Mouse (Mus musculus) MEL (cell line): Measurements from ENCODE around the gene Pitx2.

Experiments
- CHD2 ChIP-seq: IDR thresholded peaks from 2 replicates; pipeline ENCODE4 v1.6.1; 2011; ENCODE audit warnings: low read length, improper control_type of control experiment
- CTCF ChIP-seq, 3 experiments: IDR thresholded peaks in 2 of 3; conservative IDR thresholded peaks in 1 of 3; 2 replicates each; pipeline ENCODE4 v1.5.1; 2011 to 2012; ENCODE audit warnings: low read length in 3 of 3, low read depth in 2 of 3, mild to moderate bottlenecking in 2 of 3, improper control_type of control experiment in 1 of 3, inconsistent platforms in 1 of 3, mixed read lengths in 1 of 3, moderate library complexity in 1 of 3; ENCODE audit not compliant: control insufficient read depth in 1 of 3, insufficient read depth in 1 of 3, poor library complexity in 1 of 3, severe bottlenecking in 1 of 3
- MAX ChIP-seq: IDR thresholded peaks from 2 replicates; pipeline ENCODE4 v1.6.1; 2011; ENCODE audit warnings: low read length, improper control_type of control experiment
- MYB ChIP-seq: IDR thresholded peaks from 2 replicates; pipeline ENCODE4 v1.6.1; 2011; ENCODE audit warnings: mild to moderate bottlenecking, low read depth, low read length, improper control_type of control experiment
- POLR2A ChIP-seq, 2 experiments: IDR thresholded peaks; 2 replicates each; pipeline ENCODE4 v1.6.1; 2011 to 2012; ENCODE audit warnings: low read length in 2 of 2, mild to moderate bottlenecking in 2 of 2, control low read depth in 1 of 2, improper control_type of control experiment in 1 of 2, low read depth in 1 of 2, moderate library complexity in 1 of 2; ENCODE audit not compliant: control insufficient read depth in 1 of 2, insufficient read depth in 1 of 2, poor library complexity in 1 of 2
- TBP ChIP-seq: IDR thresholded peaks from 2 replicates; pipeline ENCODE4 v1.8.0; 2011; ENCODE audit warnings: low read depth, low read length, improper control_type of control experiment

- TF ChIP-seq CHD2 (no peak), CTCF (IDR thresholded peaks at IDR 0.05 in 2 of 3, conservative IDR thresholded peaks at IDR 0.05 in 1 of 3; ENCODE audit: control insufficient read depth in 1 of 3, insufficient read depth in 1 of 3, low read depth in 2 of 3, low read length in 3 of 3, poor library complexity in 1 of 3, severe bottlenecking in 1 of 3) (no peak), MYB (no peak), POLR2A (IDR thresholded peaks at IDR 0.05; ENCODE audit: control insufficient read depth in 1 of 2, insufficient read depth in 1 of 2, low read depth in 1 of 2, low read length in 2 of 2, poor library complexity in 1 of 2) (no peak), MAX (no peak), TBP (no peak)
Observed at GRCm38 (mm10) chr3:129222448-129223290, 23.0 kb downstream of the Pitx2 start.
